Mouse (Mus musculus) ovary, postnatal 36 days (tissue): Measurements from ENCODE around the gene Casp8ap2.

Experiments
- DNase-seq: peaks from one replicate; pipeline ENCODE4 v3.0.0; 2022; ENCODE audit warnings: low spot score, mixed read lengths

The Casp8ap2 gene

GRCm38 (mm10) chr4:32668291-32668690 is 53.0 kb downstream of the Casp8ap2 start:
- no peak for DNase-seq

- DNase-seq: no peak
Observed at GRCm38 (mm10) chr4:32669825-32670224, 54.6 kb downstream of the Casp8ap2 start.

- DNase-seq: no peak
Observed at GRCm38 (mm10) chr4:32674025-32674424, 58.8 kb downstream of the Casp8ap2 start.

GRCm38 (mm10) chr4:32677471-32677870 is 62.2 kb downstream of the Casp8ap2 start:
- no peak for DNase-seq

GRCm38 (mm10) chr4:32680843-32681242 is 65.6 kb downstream of the Casp8ap2 start:
- no peak for DNase-seq

GRCm38 (mm10) chr4:32682471-32682870 is 67.2 kb downstream of the Casp8ap2 start:
- no peak for DNase-seq

GRCm38 (mm10) chr4:32683061-32683582 is 67.9 kb downstream of the Casp8ap2 start:
- DNase-seq: no peak
